Mouse (Mus musculus) neural tube, embryonic 13.5 days (tissue): ENCODE results near the gene Eme2. TPM values are rescaled to one million over a fixed set of nuclear protein-coding genes. Genes with fewer than 3 reads are reported as not detected.

Experiments used
- ATAC-seq: fragments of 200-750 bp; cut with Nextera tagmentation; 2 replicates; pipeline ENCODE4 v1.8.0; 2017; ENCODE audit warnings: low read depth, mild to moderate bottlenecking, moderate TSS enrichment, moderate library complexity
- H3K27ac ChIP-seq: fragments of 300-500 bp; sonication (generic); replicated peaks from 2 replicates; pipeline ENCODE4 v1.5.1; 2015; ENCODE audit warnings: moderate library complexity, mild to moderate bottlenecking, inconsistent platforms
- H3K27me3 ChIP-seq: fragments of 300-500 bp; sonication (generic); 2 replicates; pipeline ENCODE4 v1.6.1; 2015; ENCODE audit warnings: mild to moderate bottlenecking, inconsistent platforms
- H3K36me3 ChIP-seq: fragments of 300-500 bp; sonication (generic); 2 replicates; pipeline ENCODE4 v1.6.1; 2015; ENCODE audit warnings: mild to moderate bottlenecking, inconsistent platforms
- H3K4me1 ChIP-seq: fragments of 300-500 bp; sonication (generic); replicated peaks from 2 replicates; pipeline ENCODE4 v1.6.1; 2015; ENCODE audit warnings: inconsistent platforms
- H3K4me2 ChIP-seq: fragments of 300-500 bp; sonication (generic); 2 replicates; pipeline ENCODE4 v1.6.1; 2015; ENCODE audit warnings: inconsistent platforms, mild to moderate bottlenecking, moderate library complexity
- H3K4me3 ChIP-seq: fragments of 300-500 bp; sonication (generic); 2 replicates; pipeline ENCODE4 v1.5.1; 2015; ENCODE audit warnings: mild to moderate bottlenecking, inconsistent platforms
- H3K9ac ChIP-seq: fragments of 300-500 bp; sonication (generic); 2 replicates; pipeline ENCODE4 v1.6.1; 2015; ENCODE audit warnings: moderate library complexity, mild to moderate bottlenecking, inconsistent platforms
- H3K9me3 ChIP-seq: fragments of 300-500 bp; sonication (generic); 2 replicates; pipeline ENCODE4 v1.6.1; 2016; ENCODE audit warnings: inconsistent platforms
- WGBS: fragments of 180-500 bp; shearing (Covaris S2); methylation state at CpG from one replicate; pipeline ENCODE4 v1.1.7; 2015; 5-methylcytosine and 5-hydroxymethylcytosine counted together
- polyA plus RNA-seq: library from polyadenylated mRNA; unstranded; fragments of >200 nt; fragmentation: Nextera tagmentation; extraction: Ambion mirVana; gene quantifications from 2 replicates; pipeline ENCODE4 v1.2.1, GENCODE M21; 2015

Eme2 gene
- polyA plus RNA-seq, 1 experiment from 2014 or later: 36.3 TPM

DNA sequence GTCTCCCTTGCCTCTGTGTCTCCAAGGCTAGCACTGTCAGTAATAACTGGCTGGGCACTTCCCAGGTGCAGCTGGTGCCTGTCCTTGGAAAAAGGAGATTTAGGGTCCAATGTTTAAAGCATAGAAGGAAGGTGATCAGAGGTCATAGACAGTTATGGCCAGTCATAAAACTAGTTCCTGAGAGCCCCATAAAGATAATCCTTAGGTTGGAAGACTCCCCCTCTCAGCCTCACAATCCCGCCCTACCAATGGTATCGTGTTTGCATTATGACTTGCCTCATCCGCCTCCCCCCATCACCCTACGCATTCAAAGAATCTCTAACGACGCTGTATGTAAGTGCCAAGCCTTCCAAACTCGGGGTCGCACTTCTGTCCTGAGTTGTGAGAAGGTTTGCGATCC, 50.4 kb downstream of the Eme2 start:
- Histone ChIP-seq H3K4me2 (no peak overlapping the region), H3K36me3 (no peaks in the 10 kb centered on the region), H3K27ac (no peak overlapping the region), H3K27me3 (peaks cover 28% of the 10 kb centered on the region), H3K4me3 (no peak overlapping the region), H3K9ac (no peak overlapping the region), H3K9me3 (no peaks in the 10 kb centered on the region), H3K4me1 (peaks cover 12% of the 10 kb centered on the region)
- WGBS: 40% methylated on average over 9 of the region's 9 CpGs
- no peak for ATAC-seq

GRCm38 (mm10) chr17:24842631-24843030, 52.3 kb downstream of the Eme2 start:
- no peaks in the 10 kb centered on the region for H3K4me1 ChIP-seq
- no peak overlapping the region for H3K4me2 ChIP-seq
- H3K4me3 ChIP-seq: no peak overlapping the region
- H3K36me3 ChIP-seq: no peaks in the 10 kb centered on the region
- H3K27me3 ChIP-seq: peaks cover 32% of the 10 kb centered on the region
- no peak overlapping the region for H3K27ac ChIP-seq
- ATAC-seq: no peak
- WGBS: 56% methylated on average over 2 of the region's 2 CpGs
- H3K9ac ChIP-seq: no peak overlapping the region
- H3K9me3 ChIP-seq: no peaks in the 10 kb centered on the region

- Histone ChIP-seq H3K27me3 (peaks cover 42% of the 10 kb centered on the region), H3K4me2 (no peak overlapping the region), H3K9me3 (no peaks in the 10 kb centered on the region), H3K9ac (no peak overlapping the region), H3K4me1 (no peaks in the 10 kb centered on the region), H3K4me3 (no peak overlapping the region), H3K36me3 (no peaks in the 10 kb centered on the region), H3K27ac (no peak overlapping the region)
- ATAC-seq: no peak
- 55% methylated on average over 4 of the region's 4 CpGs for WGBS
These were observed 53.8 kb downstream of the Eme2 start for GRCm38 (mm10) chr17:24841133-24841532.

- no peak for ATAC-seq
- WGBS: 56% methylated on average over 5 of the region's 5 CpGs
These were observed 54.5 kb downstream of the Eme2 start for GRCm38 (mm10) chr17:24840341-24840740.

GRCm38 (mm10) chr17:24839842-24840241, 55.0 kb downstream of the Eme2 start, which contains the start of gene Hagh:
TSS of gene Hagh (plus strand) at chr17:24840143.
- Histone ChIP-seq H3K4me1 (no peaks in the 10 kb centered on the region), H3K9me3 (no peaks in the 10 kb centered on the region), H3K27ac (no peak within 1 kb of the TSS), H3K4me3 (no peak within 1 kb of the TSS), H3K36me3 (no peaks in the 10 kb centered on the region), H3K27me3 (peaks cover 42% of the 10 kb centered on the region), H3K9ac (no peak within 1 kb of the TSS), H3K4me2 (no peak within 1 kb of the TSS)
- ATAC-seq: no peak
- 78% methylated on average over 8 of the region's 8 CpGs for WGBS

More at GRCm38 (mm10) chr17:24840341-24840740, 54.5 kb downstream of the Eme2 start:
- Histone ChIP-seq H3K4me2 (no peak overlapping the region), H3K27ac (no peak overlapping the region), H3K9ac (no peak overlapping the region), H3K36me3 (no peaks in the 10 kb centered on the region), H3K4me3 (no peak overlapping the region), H3K9me3 (no peaks in the 10 kb centered on the region), H3K27me3 (peaks cover 45% of the 10 kb centered on the region), H3K4me1 (no peaks in the 10 kb centered on the region)

Other genes with a start within 250 kb of the Eme2 start
- 35.4 and 42.6 TPM in 2 replicates for gene Slc9a3r2, start 244.8 kb downstream of the Eme2 start, polyA plus RNA-seq
- not detected in 2 replicates for gene Npw, start 236.6 kb downstream of the Eme2 start, polyA plus RNA-seq
- gene Zfp598, start 225.4 kb downstream of the Eme2 start, polyA plus RNA-seq: 20.9 and 22.2 TPM in 2 replicates
- 94.2 and 114 TPM in 2 replicates for gene Syngr3, start 205.1 kb downstream of the Eme2 start, polyA plus RNA-seq
- 34.3 and 39.6 TPM in 2 replicates for gene Gfer, start 198.9 kb downstream of the Eme2 start, polyA plus RNA-seq
- 1.1 and 1.5 TPM in 2 replicates for gene Noxo1, start 198.9 kb downstream of the Eme2 start, polyA plus RNA-seq
- gene Tbl3, start 187.4 kb downstream of the Eme2 start, polyA plus RNA-seq: 58.4 and 64.0 TPM in 2 replicates
- gene Rnf151, start 177.0 kb downstream of the Eme2 start, polyA plus RNA-seq: 0.18 TPM in 1 of 2 replicates, not detected in the other
- 759 and 773 TPM in 2 replicates for gene Rps2, start 177.0 kb downstream of the Eme2 start, polyA plus RNA-seq
- gene Ndufb10, start 170.6 kb downstream of the Eme2 start, polyA plus RNA-seq: 261 and 273 TPM in 2 replicates
- not detected in 2 replicates for gene Rpl3l, start 167.3 kb downstream of the Eme2 start, polyA plus RNA-seq
- 26.5 and 29.4 TPM in 2 replicates for gene Msrb1, start 158.4 kb downstream of the Eme2 start, polyA plus RNA-seq
- gene Hs3st6, start 142.1 kb downstream of the Eme2 start, polyA plus RNA-seq: 0.39 and 0.59 TPM in 2 replicates
- gene Meiob, start 90.8 kb downstream of the Eme2 start, polyA plus RNA-seq: not detected in 2 replicates
- 55.7 and 59.0 TPM in 2 replicates for gene Hagh, start 54.9 kb downstream of the Eme2 start, polyA plus RNA-seq
- gene Fahd1, start 44.7 kb downstream of the Eme2 start, polyA plus RNA-seq: 21.1 and 22.3 TPM in 2 replicates
- 0.39 TPM in 1 of 2 replicates, not detected in the other for gene Igfals, start 29.1 kb downstream of the Eme2 start, polyA plus RNA-seq
- 63.5 and 76.1 TPM in 2 replicates for gene Nubp2, start 8.7 kb downstream of the Eme2 start, polyA plus RNA-seq
- gene Spsb3, start 8.4 kb downstream of the Eme2 start, polyA plus RNA-seq: 64.6 and 74.2 TPM in 2 replicates
- 71.1 and 85.7 TPM in 2 replicates for gene Mrps34, start within 50 bp of the Eme2 start, polyA plus RNA-seq
- gene Nme3, start 1.4 kb upstream of the Eme2 start, polyA plus RNA-seq: 86.0 and 89.0 TPM in 2 replicates
- gene Mapk8ip3, start 41.9 kb upstream of the Eme2 start, polyA plus RNA-seq: 82.2 and 85.8 TPM in 2 replicates
- 100 and 110 TPM in 2 replicates for gene Jpt2, start 65.6 kb upstream of the Eme2 start, polyA plus RNA-seq
- gene Cramp1l, start 120.7 kb upstream of the Eme2 start, polyA plus RNA-seq: 7.0 and 7.3 TPM in 2 replicates
- gene Ift140, start 121.0 kb upstream of the Eme2 start, polyA plus RNA-seq: 17.8 and 19.2 TPM in 2 replicates
- gene Tmem204, start 188.5 kb upstream of the Eme2 start, polyA plus RNA-seq: 9.0 and 10.8 TPM in 2 replicates
- gene Telo2, start 220.9 kb upstream of the Eme2 start, polyA plus RNA-seq: 45.7 and 46.7 TPM in 2 replicates
- not detected in 2 replicates for gene Ptx4, start 225.7 kb upstream of the Eme2 start, polyA plus RNA-seq
- gene Clcn7, start 238.3 kb upstream of the Eme2 start, polyA plus RNA-seq: 23.7 and 24.4 TPM in 2 replicates